Mouse (Mus musculus) heart, embryonic 10.5 days (tissue): ENCODE results near the gene Rab36. TPM values are rescaled to one million over a fixed set of nuclear protein-coding genes. Genes with fewer than 3 reads are reported as not detected.

Experiments
- DNase-seq: peaks from one replicate; pipeline ENCODE4 v3.0.0-alpha.2; 2017; ENCODE audit warnings: low spot score
- H3K27ac ChIP-seq: fragments of 300-500 bp; sonication (generic); 2 replicates; pipeline ENCODE4 v1.5.1; 2016; ENCODE audit warnings: mild to moderate bottlenecking
- H3K27me3 ChIP-seq: fragments of 300-500 bp; sonication (generic); 2 replicates; pipeline ENCODE4 v1.6.1; 2016; ENCODE audit warnings: mild to moderate bottlenecking; ENCODE audit not compliant: poor library complexity, insufficient read depth, severe bottlenecking
- H3K36me3 ChIP-seq: fragments of 300-500 bp; sonication (generic); 2 replicates; pipeline ENCODE4 v1.6.1; 2016; ENCODE audit warnings: mild to moderate bottlenecking, moderate library complexity
- H3K4me1 ChIP-seq: fragments of 300-500 bp; sonication (generic); 2 replicates; pipeline ENCODE4 v1.6.1; 2016; ENCODE audit warnings: mild to moderate bottlenecking
- H3K4me3 ChIP-seq: fragments of 300-500 bp; sonication (generic); 2 replicates; pipeline ENCODE4 v1.5.1; 2016; ENCODE audit warnings: mild to moderate bottlenecking, moderate library complexity
- H3K9me3 ChIP-seq: fragments of 300-500 bp; sonication (generic); 2 replicates; pipeline ENCODE4 v1.6.1; 2016; ENCODE audit warnings: mild to moderate bottlenecking, moderate library complexity
- WGBS: fragments of 180-500 bp; shearing (Covaris S2); methylation state at CpG from one replicate; pipeline ENCODE4 v1.1.7; 2016; 5-methylcytosine and 5-hydroxymethylcytosine counted together
- polyA plus RNA-seq: library from polyadenylated mRNA; unstranded; fragments of >200 nt; fragmentation: Nextera tagmentation; extraction: Ambion mirVana; gene quantifications from 2 replicates; pipeline ENCODE4 v1.2.1, GENCODE M21; 2016

The Rab36 gene
- polyA plus RNA-seq, 1 experiment from 2014 or later: 8.6 TPM

- DNase-seq: no peak
- no peaks in the 10 kb centered on the region for H3K9me3 ChIP-seq
- WGBS: 54% methylated on average over 12 of the region's 12 CpGs
- H3K27me3 ChIP-seq: peaks cover 19% of the 10 kb centered on the region
- peaks cover 57% of the 10 kb centered on the region for H3K4me1 ChIP-seq
- H3K36me3 ChIP-seq: peaks cover 15% of the 10 kb centered on the region; the same call in 1 of the 2 replicates
- no peak overlapping the region for H3K27ac ChIP-seq
- H3K4me3 ChIP-seq: peak overlapping the region; percentile 91
Measured at GRCm38 (mm10) chr10:75063301-75063965, 26.6 kb downstream of the Rab36 start.

GRCm38 (mm10) chr10:75065691-75066090, 28.8 kb downstream of the Rab36 start:
- Histone ChIP-seq H3K4me3 (no peak overlapping the region), H3K9me3 (no peaks in the 10 kb centered on the region), H3K27ac (no peak overlapping the region), H3K27me3 (peaks cover 19% of the 10 kb centered on the region), H3K4me1 (peaks cover 72% of the 10 kb centered on the region), H3K36me3 (peaks cover 15% of the 10 kb centered on the region; the same call in 1 of the 2 replicates)
- 82% methylated on average over 6 of the region's 6 CpGs for WGBS
- no peak for DNase-seq

- DNase-seq: no peak
- H3K9me3 ChIP-seq: no peaks in the 10 kb centered on the region
- peaks cover 67% of the 10 kb centered on the region for H3K4me1 ChIP-seq
- H3K4me3 ChIP-seq: no peak overlapping the region
- no peak overlapping the region for H3K27ac ChIP-seq
- H3K27me3 ChIP-seq: peaks cover 9% of the 10 kb centered on the region
- peaks cover 15% of the 10 kb centered on the region; the same call in 1 of the 2 replicates for H3K36me3 ChIP-seq
Measured at GRCm38 (mm10) chr10:75067446-75067845, 30.6 kb downstream of the Rab36 start.

- Histone ChIP-seq H3K27ac (no peak overlapping the region), H3K4me3 (no peak overlapping the region), H3K27me3 (peaks cover 3% of the 10 kb centered on the region; the same call in 1 of the 2 replicates), H3K4me1 (peaks cover 60% of the 10 kb centered on the region), H3K9me3 (no peaks in the 10 kb centered on the region), H3K36me3 (peaks cover 15% of the 10 kb centered on the region; the same call in 1 of the 2 replicates)
- WGBS: 55% methylated on average over 2 of the region's 2 CpGs
- no peak for DNase-seq
Measured at GRCm38 (mm10) chr10:75068086-75068485, 31.2 kb downstream of the Rab36 start.

- Histone ChIP-seq H3K4me3 (no peak overlapping the region), H3K27me3 (0 out of 2 replicates have a peak, but pooled peaks cover 3% of the 10 kb centered on the region), H3K27ac (no peak overlapping the region), H3K36me3 (peaks cover 18% of the 10 kb centered on the region; the same call in 1 of the 2 replicates), H3K4me1 (peaks cover 53% of the 10 kb centered on the region), H3K9me3 (no peaks in the 10 kb centered on the region)
- DNase-seq: no peak
- WGBS: 51% methylated on average over 12 of the region's 12 CpGs
Measured at GRCm38 (mm10) chr10:75068624-75069328, 31.9 kb downstream of the Rab36 start.

GRCm38 (mm10) chr10:75070281-75070976, 33.6 kb downstream of the Rab36 start:
- Histone ChIP-seq H3K27me3 (0 out of 2 replicates have a peak, but pooled peaks cover 3% of the 10 kb centered on the region), H3K4me1 (peaks cover 47% of the 10 kb centered on the region), H3K9me3 (no peaks in the 10 kb centered on the region), H3K4me3 (no peak overlapping the region), H3K36me3 (0 out of 2 replicates have a peak, but pooled peaks cover 9% of the 10 kb centered on the region), H3K27ac (peak overlapping the region; percentile 49; the same call in 1 of the 2 replicates)
- no peak for DNase-seq
- WGBS: 48% methylated on average over 11 of the region's 11 CpGs

- no peak overlapping the region for H3K27ac ChIP-seq
- DNase-seq: no peak
- 69% methylated on average over 5 of the region's 5 CpGs for WGBS
- H3K4me1 ChIP-seq: peaks cover 31% of the 10 kb centered on the region
- H3K4me3 ChIP-seq: no peak overlapping the region
- H3K27me3 ChIP-seq: 0 out of 2 replicates have a peak, but pooled peaks cover 15% of the 10 kb centered on the region
- H3K36me3 ChIP-seq: 0 out of 2 replicates have a peak, but pooled peaks cover 3% of the 10 kb centered on the region
- no peaks in the 10 kb centered on the region for H3K9me3 ChIP-seq
Measured at GRCm38 (mm10) chr10:75075665-75076064, 38.8 kb downstream of the Rab36 start.

GRCm38 (mm10) chr10:75078174-75079128, 41.6 kb downstream of the Rab36 start:
- 77% methylated on average over 14 of the region's 14 CpGs for WGBS
- Histone ChIP-seq H3K4me1 (peaks cover 19% of the 10 kb centered on the region), H3K4me3 (no peak overlapping the region), H3K9me3 (no peaks in the 10 kb centered on the region), H3K27ac (no peak overlapping the region), H3K27me3 (0 out of 2 replicates have a peak, but pooled peaks cover 15% of the 10 kb centered on the region), H3K36me3 (0 out of 2 replicates have a peak, but pooled peaks cover 2% of the 10 kb centered on the region)
- DNase-seq: no peak

- no peak for DNase-seq
- H3K27me3 ChIP-seq: peaks cover 3% of the 10 kb centered on the region
- H3K4me3 ChIP-seq: no peak overlapping the region
- peaks cover 3% of the 10 kb centered on the region; the same call in 1 of the 2 replicates for H3K36me3 ChIP-seq
- H3K9me3 ChIP-seq: no peaks in the 10 kb centered on the region
- 91% methylated on average over 1 of the region's 1 CpGs for WGBS
- no peak overlapping the region for H3K27ac ChIP-seq
- no peaks in the 10 kb centered on the region for H3K4me1 ChIP-seq
Measured at GRCm38 (mm10) chr10:75085330-75085729, 48.5 kb downstream of the Rab36 start.

GRCm38 (mm10) chr10:75088471-75088870, 51.6 kb downstream of the Rab36 start:
- Histone ChIP-seq H3K4me3 (no peak overlapping the region), H3K9me3 (no peaks in the 10 kb centered on the region), H3K27ac (no peak overlapping the region), H3K4me1 (peaks cover 5% of the 10 kb centered on the region), H3K27me3 (peaks cover 33% of the 10 kb centered on the region), H3K36me3 (peaks cover 3% of the 10 kb centered on the region; the same call in 1 of the 2 replicates)
- WGBS: 92% methylated on average over 4 of the region's 4 CpGs
- no peak for DNase-seq

GRCm38 (mm10) chr10:75091478-75092152, 54.8 kb downstream of the Rab36 start:
- peaks cover 61% of the 10 kb centered on the region for H3K27me3 ChIP-seq

More at GRCm38 (mm10) chr10:75091478-75092152, 54.8 kb downstream of the Rab36 start:
- Histone ChIP-seq H3K4me1 (peaks cover 22% of the 10 kb centered on the region), H3K9me3 (no peaks in the 10 kb centered on the region), H3K27ac (no peak overlapping the region), H3K36me3 (no peaks in the 10 kb centered on the region; the same call in 1 of the 2 replicates), H3K4me3 (no peak overlapping the region)
- DNase-seq: no peak
- WGBS: 69% methylated on average over 10 of the region's 10 CpGs
